35 mouse cellular contexts compared by ENCODE assay signal in the genomic region with DNA sequence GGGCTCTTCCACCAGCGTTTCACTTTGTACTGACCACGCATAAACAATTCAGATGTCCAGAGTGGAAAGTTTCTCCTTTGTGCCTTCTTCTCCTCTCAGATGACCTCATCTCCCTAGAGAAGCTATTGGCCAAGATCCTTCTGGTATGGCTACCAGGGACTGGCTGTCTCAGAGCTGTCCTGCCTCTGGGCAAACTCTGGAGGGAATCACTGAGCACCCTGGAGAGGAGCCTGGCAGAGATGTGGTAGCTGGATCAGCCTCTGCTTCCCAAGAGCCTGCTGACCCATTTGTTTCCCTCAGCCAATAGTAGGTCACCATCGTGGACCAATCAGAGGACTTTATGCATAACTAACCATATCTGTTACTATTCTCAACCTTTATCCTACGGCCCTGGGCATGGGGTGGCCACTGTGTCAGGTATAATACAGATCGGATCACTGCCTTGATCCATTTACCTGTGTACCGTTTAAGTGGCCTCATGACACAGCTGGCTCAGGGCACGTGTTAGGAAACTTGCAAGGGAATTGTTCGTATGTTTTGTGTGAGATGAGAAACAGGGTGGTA. TPM values are rescaled to one million over a fixed set of nuclear protein-coding genes. Genes with fewer than 3 reads are reported as not detected.
DNase-seq lines count a peak whose midpoint lies in the region; ATAC-seq lines count a peak whose summit lies in the region.
"Had no signal": no experiment of that assay in that cellular context is flagged by ENCODE, and none has a peak within 500 bp of the region (broad histone marks: within the 10 kb centered on the region; RNA-seq: fewer than 3 reads in every experiment).

No protein-coding gene starts in this region.

- no peak overlapping the region for H3K4me3 ChIP-seq in midbrain, embryonic 11.5 days (ENCODE audit: low read depth, low read length)
- no peak overlapping the region for H3K4me3 ChIP-seq in midbrain, embryonic 13.5 days (replicated peaks)
- no peak overlapping the region for H3K4me3 ChIP-seq in brown adipose tissue, adult 24 weeks (ENCODE audit: insufficient read depth, low read depth, low read length)
- H3K4me3 ChIP-seq: embryonic facial prominence, embryonic 10.5 days; embryonic facial prominence, embryonic 13.5 days; erythroblast, embryonic 14.5 days; forebrain, embryonic 12.5 days; forebrain, embryonic 15.5 days; heart, embryonic 10.5 days; heart, embryonic 13.5 days had no signal

- no peak overlapping the region for H3K9ac ChIP-seq in midbrain, embryonic 11.5 days (ENCODE audit: low read length)
- H3K9ac ChIP-seq in midbrain, embryonic 13.5 days (replicated peaks): no peak overlapping the region
- H3K9ac ChIP-seq: embryonic facial prominence, embryonic 13.5 days; forebrain, embryonic 12.5 days; forebrain, embryonic 15.5 days; heart, embryonic 13.5 days; hindbrain, embryonic 14.5 days had no signal

- H3K36me3 ChIP-seq in midbrain, embryonic 11.5 days (ENCODE audit: control insufficient read depth, insufficient read depth, low read length): no peaks in the 10 kb centered on the region
- peaks cover 53% of the 10 kb centered on the region for H3K36me3 ChIP-seq in midbrain, embryonic 13.5 days
- H3K36me3 ChIP-seq: embryonic facial prominence, embryonic 10.5 days; embryonic facial prominence, embryonic 13.5 days; G1E; heart, embryonic 10.5 days had no signal

- no peak for ATAC-seq in midbrain, embryonic 11.5 days (ENCODE audit: low FRiP score)
- ATAC-seq in midbrain, embryonic 13.5 days: no peak
- ATAC-seq: forebrain, embryonic 15.5 days; inflammation-experienced regulatory T-cells, adult 6 months; intestine, embryonic 16.5 days had no signal

- WGBS in midbrain, embryonic 11.5 days: 92% methylated on average over 8 of the region's 8 CpGs
- 86% methylated on average over 8 of the region's 8 CpGs for WGBS in midbrain, embryonic 13.5 days

- H3K4me1 ChIP-seq in midbrain, embryonic 11.5 days (ENCODE audit: control insufficient read depth, insufficient read depth, low read length): no peaks in the 10 kb centered on the region
- no peaks in the 10 kb centered on the region for H3K4me1 ChIP-seq in midbrain, embryonic 13.5 days (replicated peaks)
- H3K4me1 ChIP-seq in brown adipose tissue, adult 24 weeks (ENCODE audit: control insufficient read depth, insufficient read depth, insufficient read length, low read length): peaks cover 16% of the 10 kb centered on the region
- H3K4me1 ChIP-seq: forebrain, embryonic 12.5 days; forebrain, embryonic 15.5 days had no signal

- peak; percentile 40 for DNase-seq in adrenal gland, adult 2 months
- no peak for DNase-seq in adrenal gland, adult 18-20 months (ENCODE audit: low spot score in 2 of 2)
- DNase-seq in adrenal gland, postnatal 36 days: peak; percentile 11 to 37
- no peak for DNase-seq in adrenal gland, postnatal 4 days (ENCODE audit: low spot score in 2 of 2)
- DNase-seq in midbrain, embryonic 11.5 days (ENCODE audit: low spot score, missing footprints): peak; percentile 66
- no peak for DNase-seq in layer of hippocampus, adult 9-11 months
- DNase-seq: B cell, adult 2 months; cerebellum, adult 11-12 months; cerebellum, adult 8-10 months; cerebellum, postnatal 36 days; embryo, embryonic 11 days; gastrocnemius, postnatal 10 days; gastrocnemius, postnatal 36 days; heart, postnatal 14 days; heart, postnatal 4 days; kidney, adult 2 months had no signal

- H3K27me3 ChIP-seq in midbrain, embryonic 11.5 days (ENCODE audit: control insufficient read depth, insufficient read depth, low read length): no peaks in the 10 kb centered on the region
- no peaks in the 10 kb centered on the region for H3K27me3 ChIP-seq in midbrain, embryonic 13.5 days
- H3K27me3 ChIP-seq: embryonic facial prominence, embryonic 13.5 days; forebrain, embryonic 12.5 days; forebrain, embryonic 15.5 days; heart, embryonic 13.5 days had no signal

- no peak overlapping the region for H3K4me2 ChIP-seq in midbrain, embryonic 11.5 days
- no peak overlapping the region for H3K4me2 ChIP-seq in midbrain, embryonic 13.5 days (replicated peaks)
- H3K4me2 ChIP-seq: embryonic facial prominence, embryonic 13.5 days; forebrain, embryonic 12.5 days; forebrain, embryonic 15.5 days; heart, embryonic 13.5 days; hindbrain, embryonic 14.5 days had no signal

- no peak overlapping the region for H3K27ac ChIP-seq in midbrain, embryonic 11.5 days (ENCODE audit: low read depth, low read length)
- no peak overlapping the region for H3K27ac ChIP-seq in midbrain, embryonic 13.5 days
- peak overlapping the region; percentile 60 for H3K27ac ChIP-seq in brown adipose tissue, adult 24 weeks (replicated peaks; ENCODE audit: low read depth, low read length)
- H3K27ac ChIP-seq: embryonic facial prominence, embryonic 10.5 days; embryonic facial prominence, embryonic 13.5 days; forebrain, embryonic 12.5 days; forebrain, embryonic 15.5 days; heart, embryonic 10.5 days; heart, embryonic 13.5 days; hindbrain, embryonic 14.5 days; hindbrain, postnatal 0 days had no signal

- H3K9me3 ChIP-seq in midbrain, embryonic 11.5 days (ENCODE audit: control insufficient read depth, low read length): no peaks in the 10 kb centered on the region
- no peaks in the 10 kb centered on the region for H3K9me3 ChIP-seq in midbrain, embryonic 13.5 days
- H3K9me3 ChIP-seq: embryonic facial prominence, embryonic 10.5 days; embryonic facial prominence, embryonic 13.5 days; forebrain, embryonic 12.5 days; forebrain, embryonic 15.5 days; heart, embryonic 10.5 days; heart, embryonic 13.5 days had no signal

RNA-seq across cellular contexts. Expression of a gene that starts 26.4 kb away (rescaled TPM):
- total RNA-seq in adrenal gland, adult 2 months (2021): not detected
- polyA plus RNA-seq in adrenal gland, adult 2 months (2012; rRNA removed): 0.44 and 0.48 TPM in 2 replicates
- not detected for total RNA-seq in adrenal gland, adult 18-20 months (2021)
- not detected for total RNA-seq in adrenal gland, postnatal 36 days (2021)
- not detected for total RNA-seq in adrenal gland, postnatal 4 days (2021)
- polyA plus RNA-seq in midbrain, embryonic 11.5 days (2014; fragmentation: Nextera tagmentation; extraction: Ambion mirVana): 0.50 and 1.7 TPM in 2 replicates
- 0.97 and 2.0 TPM in 2 replicates for polyA plus RNA-seq in midbrain, embryonic 13.5 days (2015; fragmentation: Nextera tagmentation; extraction: Ambion mirVana)
- polyA plus RNA-seq in brown adipose tissue, adult 24 weeks (2012; ENCODE audit: insufficient read depth, insufficient read length, missing spikeins): not detected in 2 replicates
- total RNA-seq: CH12.LX; G1E; gastrocnemius, postnatal 10 days; gastrocnemius, postnatal 36 days; heart, adult 18-20 months; heart, postnatal 14 days; heart, postnatal 4 days; hindbrain, postnatal 0 days had no signal
- polyA plus RNA-seq: cortical plate, adult 2 months; embryonic facial prominence, embryonic 10.5 days; embryonic facial prominence, embryonic 13.5 days; erythroblast, embryonic 14.5 days; G1E; heart, embryonic 13.5 days; inflammation-experienced regulatory T-cells, adult 6 months; kidney, adult 2 months had no signal

RNA-seq across cellular contexts. Expression of a gene that starts 41.0 kb away (rescaled TPM):
- total RNA-seq in adrenal gland, adult 2 months (2021): not detected
- polyA plus RNA-seq in adrenal gland, adult 2 months (2012; rRNA removed): 1.1 TPM in 1 of 2 replicates, not detected in the other
- total RNA-seq in adrenal gland, adult 18-20 months (2021): not detected
- not detected for total RNA-seq in adrenal gland, postnatal 36 days (2021)
- 10 to 100 TPM in 1 of 2 experiments, not detected in 1; 35.5 TPM for total RNA-seq in adrenal gland, postnatal 4 days (2021)
- not detected in 2 replicates for polyA plus RNA-seq in midbrain, embryonic 11.5 days (2014; fragmentation: Nextera tagmentation; extraction: Ambion mirVana)
- not detected in 2 replicates for polyA plus RNA-seq in midbrain, embryonic 13.5 days (2015; fragmentation: Nextera tagmentation; extraction: Ambion mirVana)
- polyA plus RNA-seq in brown adipose tissue, adult 24 weeks (2012; ENCODE audit: insufficient read depth, insufficient read length, missing spikeins): not detected in 2 replicates
- total RNA-seq: CH12.LX; G1E; gastrocnemius, postnatal 10 days; gastrocnemius, postnatal 36 days; heart, adult 18-20 months; heart, postnatal 4 days; hindbrain, postnatal 0 days had no signal
- polyA plus RNA-seq: cortical plate, adult 2 months; embryonic facial prominence, embryonic 10.5 days; embryonic facial prominence, embryonic 13.5 days; erythroblast, embryonic 14.5 days; forebrain, embryonic 12.5 days; forebrain, embryonic 15.5 days; G1E; heart, embryonic 10.5 days; heart, embryonic 13.5 days; heart, embryonic 16.5 days; hindbrain, embryonic 11.5 days; hindbrain, embryonic 14.5 days; hindbrain, postnatal 0 days; inflammation-experienced regulatory T-cells, adult 6 months had no signal

RNA-seq across cellular contexts. Expression of a gene that starts 45.6 kb away (rescaled TPM):
- total RNA-seq in adrenal gland, adult 2 months (2021): 10 to 100 TPM in 1 of 2 experiments, 1 to 10 TPM in 1; 5.2 to 18.6 TPM
- 7.9 and 8.2 TPM in 2 replicates for polyA plus RNA-seq in adrenal gland, adult 2 months (2012; rRNA removed)
- total RNA-seq in adrenal gland, adult 18-20 months (2021): 10 to 100 TPM in 1 of 2 experiments, 1 to 10 TPM in 1; 10.0 to 16.6 TPM
- total RNA-seq in adrenal gland, postnatal 36 days (2021): 10 to 100 TPM; 10.0 to 12.7 TPM
- total RNA-seq in adrenal gland, postnatal 4 days (2021): 10 to 100 TPM; 15.4 to 17.2 TPM
- 10.4 TPM in 2 replicates for polyA plus RNA-seq in midbrain, embryonic 11.5 days (2014; fragmentation: Nextera tagmentation; extraction: Ambion mirVana)
- polyA plus RNA-seq in midbrain, embryonic 13.5 days (2015; fragmentation: Nextera tagmentation; extraction: Ambion mirVana): 21.8 and 24.4 TPM in 2 replicates
- polyA plus RNA-seq in brown adipose tissue, adult 24 weeks (2012; ENCODE audit: insufficient read depth, insufficient read length, missing spikeins): 2.3 and 5.0 TPM in 2 replicates
- polyA plus RNA-seq: G1E had no signal

Comparison
In these comparisons a context has a peak if more than half of its experiments do, and no peak if none do; other contexts are left out.
1. DNase-seq: peak in adrenal gland, adult 2 months (single experiment), adrenal gland, postnatal 36 days (2 of 2) and midbrain, embryonic 11.5 days (single experiment); none in adrenal gland, adult 18-20 months (0 of 2), adrenal gland, postnatal 4 days (0 of 2) and layer of hippocampus, adult 9-11 months (single experiment).